Mouse (Mus musculus) ES-Bruce4 (cell line): ENCODE data around the gene Calm5. TPM values are rescaled to one million over a fixed set of nuclear protein-coding genes. Genes with fewer than 3 reads are reported as not detected.
"Not testable (repeated sequence)": the region's sequence is repeated elsewhere in the genome, so short reads cannot be mapped to it uniquely, and the experiment has no call there.

ENCODE experiments used
- H3K27ac ChIP-seq: 2 replicates; pipeline ENCODE4 v1.5.1; 2012; ENCODE audit warnings: low read length, inconsistent platforms; ENCODE audit not compliant: insufficient read depth
- H3K27me3 ChIP-seq: 2 replicates; pipeline ENCODE4 v1.6.1; 2012; ENCODE audit warnings: mild to moderate bottlenecking, low read length, inconsistent platforms; ENCODE audit not compliant: control insufficient read depth, poor library complexity, insufficient read depth, severe bottlenecking
- H3K36me3 ChIP-seq: 2 replicates; pipeline ENCODE4 v1.6.1; 2012; ENCODE audit warnings: inconsistent platforms, mild to moderate bottlenecking, low read length, moderate library complexity; ENCODE audit not compliant: control insufficient read depth, poor library complexity, insufficient read depth, severe bottlenecking
- H3K4me1 ChIP-seq: one replicate; pipeline ENCODE4 v1.8.1; 2011; ENCODE audit warnings: low read length; ENCODE audit not compliant: control insufficient read depth, insufficient read depth
- H3K4me3 ChIP-seq: 2 replicates; pipeline ENCODE4 v1.5.1; 2011; ENCODE audit warnings: low read depth, mild to moderate bottlenecking, low read length
- H3K9ac ChIP-seq: 2 replicates; pipeline ENCODE4 v1.6.1; 2012; ENCODE audit warnings: low read depth, mild to moderate bottlenecking, inconsistent platforms; ENCODE audit not compliant: poor library complexity, severe bottlenecking
- H3K9me3 ChIP-seq: replicated peaks from 2 replicates; pipeline ENCODE4 v1.6.1; 2012; ENCODE audit warnings: mild to moderate bottlenecking, low read length, inconsistent platforms; ENCODE audit not compliant: control insufficient read depth, poor library complexity, insufficient read depth, severe bottlenecking
- CTCF ChIP-seq: IDR thresholded peaks from one replicate; pipeline ENCODE4 v1.8.1; 2011; ENCODE audit warnings: low read depth, low read length
- EP300 ChIP-seq: IDR thresholded peaks from 2 replicates; pipeline ENCODE4 v1.6.1; 2011; ENCODE audit warnings: low read depth, low read length; ENCODE audit not compliant: insufficient read depth
- POLR2A ChIP-seq: IDR thresholded peaks from one replicate; pipeline ENCODE4 v1.8.1; 2011; ENCODE audit warnings: low read length; ENCODE audit not compliant: insufficient read depth
- polyA plus RNA-seq: library from polyadenylated mRNA; stranded (reverse); fragments of >200 nt; gene quantifications from 2 replicates; pipeline ENCODE4 v1.2.4, GENCODE M21; 2011; ENCODE audit warnings: low read depth; ENCODE audit not compliant: missing spikeins, insufficient read depth, insufficient read length

The Calm5 gene
- polyA plus RNA-seq, 1 experiment = not detected

- Histone ChIP-seq H3K9ac (no peak overlapping the region), H3K4me1 (no peaks in the 10 kb centered on the region), H3K27ac (no peak overlapping the region), H3K4me3 (no peak overlapping the region), H3K36me3 (no peaks in the 10 kb centered on the region), H3K9me3 (no peaks in the 10 kb centered on the region), H3K27me3 (no peaks in the 10 kb centered on the region)
- TF ChIP-seq POLR2A = no peak
- TF ChIP-seq CTCF = no peak
- no peak for TF ChIP-seq EP300
These were observed 35.3 kb upstream of the Calm5 start for GRCm38 (mm10) chr13:3818740-3819076.

- no peaks in the 10 kb centered on the region for H3K9me3 ChIP-seq
- no peaks in the 10 kb centered on the region for H3K36me3 ChIP-seq
- TF ChIP-seq POLR2A = no peak
- no peak for TF ChIP-seq EP300
- TF ChIP-seq CTCF = no peak
- no peak overlapping the region for H3K4me3 ChIP-seq
- no peaks in the 10 kb centered on the region for H3K4me1 ChIP-seq
- no peaks in the 10 kb centered on the region for H3K27me3 ChIP-seq
- H3K9ac ChIP-seq = no peak overlapping the region
- no peak overlapping the region for H3K27ac ChIP-seq
These were observed 31.9 kb upstream of the Calm5 start for GRCm38 (mm10) chr13:3822105-3822504.

- H3K9ac ChIP-seq = no peak overlapping the region
- no peak overlapping the region for H3K27ac ChIP-seq
- TF ChIP-seq POLR2A (no peak), EP300 (no peak), CTCF (no peak)
- no peaks in the 10 kb centered on the region for H3K4me1 ChIP-seq
- no peaks in the 10 kb centered on the region for H3K27me3 ChIP-seq
- H3K36me3 ChIP-seq = no peaks in the 10 kb centered on the region
- no peak overlapping the region for H3K4me3 ChIP-seq
- H3K9me3 ChIP-seq = no peaks in the 10 kb centered on the region
These were observed 28.2 kb upstream of the Calm5 start for GRCm38 (mm10) chr13:3825726-3826125.

GRCm38 (mm10) chr13:3831546-3831945, 22.4 kb upstream of the Calm5 start:
- Histone ChIP-seq H3K9me3 (no peaks in the 10 kb centered on the region), H3K27me3 (no peaks in the 10 kb centered on the region), H3K27ac (no peak overlapping the region), H3K36me3 (no peaks in the 10 kb centered on the region), H3K4me1 (no peaks in the 10 kb centered on the region), H3K9ac (no peak overlapping the region), H3K4me3 (no peak overlapping the region)
- TF ChIP-seq POLR2A (no peak), CTCF (no peak), EP300 (no peak)

- Histone ChIP-seq H3K4me3 (no peak overlapping the region), H3K4me1 (no peaks in the 10 kb centered on the region), H3K36me3 (no peaks in the 10 kb centered on the region), H3K9me3 (no peaks in the 10 kb centered on the region), H3K27me3 (no peaks in the 10 kb centered on the region), H3K27ac (no peak overlapping the region), H3K9ac (no peak overlapping the region)
- TF ChIP-seq POLR2A = no peak
- TF ChIP-seq EP300 = no peak
- no peak for TF ChIP-seq CTCF
These were observed 22.0 kb upstream of the Calm5 start for GRCm38 (mm10) chr13:3831994-3832393.

- Histone ChIP-seq H3K27me3 (no peaks in the 10 kb centered on the region), H3K4me1 (no peaks in the 10 kb centered on the region), H3K27ac (no peak overlapping the region), H3K9me3 (no peaks in the 10 kb centered on the region), H3K9ac (no peak overlapping the region), H3K36me3 (no peaks in the 10 kb centered on the region), H3K4me3 (no peak overlapping the region)
- TF ChIP-seq EP300 (no peak), POLR2A (no peak), CTCF (no peak)
These were observed 21.5 kb upstream of the Calm5 start for GRCm38 (mm10) chr13:3832450-3832849.

- not testable (repeated sequence) for H3K27me3 ChIP-seq, H3K27ac ChIP-seq, H3K4me1 ChIP-seq
These were observed 20.3 kb upstream of the Calm5 start for GRCm38 (mm10) chr13:3833644-3834043.

GRCm38 (mm10) chr13:3837312-3837807, 16.6 kb upstream of the Calm5 start, which contains the start of gene Calm4:
Calm4 (plus strand) TSS chr13:3837757.
- not testable (repeated sequence) for H3K4me1 ChIP-seq, H3K36me3 ChIP-seq, H3K4me3 ChIP-seq, H3K27ac ChIP-seq, H3K9me3 ChIP-seq, H3K27me3 ChIP-seq, H3K9ac ChIP-seq

More at GRCm38 (mm10) chr13:3833644-3834043, 20.3 kb upstream of the Calm5 start:
- not testable (repeated sequence) for H3K4me3 ChIP-seq, H3K9ac ChIP-seq, H3K9me3 ChIP-seq, H3K36me3 ChIP-seq

GRCm38 (mm10) chr13:3840662-3841061, 13.3 kb upstream of the Calm5 start:
- H3K27me3 ChIP-seq, H3K4me3 ChIP-seq: not testable (repeated sequence)

More at GRCm38 (mm10) chr13:3840662-3841061, 13.3 kb upstream of the Calm5 start:
- not testable (repeated sequence) for H3K4me1 ChIP-seq, H3K36me3 ChIP-seq, H3K9ac ChIP-seq, H3K9me3 ChIP-seq, H3K27ac ChIP-seq
